Mouse (Mus musculus): ENCODE results near the gene Slc6a9.

- TF ChIP-seq POLR2A (IDR thresholded peaks at IDR 0.05; ENCODE audit: insufficient read length, low read depth) (no peak), TCF12 (IDR thresholded peaks at IDR 0.05; ENCODE audit: insufficient read depth, poor library complexity, severe bottlenecking) (peak; percentile 91), E2F4 (IDR thresholded peaks at IDR 0.05; ENCODE audit: insufficient read depth) (no peak), MYOD1 (IDR thresholded peaks at IDR 0.05; ENCODE audit: control insufficient read depth in 1 of 3, insufficient read length in 2 of 3, low read depth in 2 of 3) (peak; percentile 67 to 96 (median 87))
Measured at GRCm38 (mm10) chr4:117830124-117830551, 4.2 kb upstream of the Slc6a9 start.

Data from myocyte (in vitro differentiated cells).